Mouse (Mus musculus) MEL (cell line): Measurements from ENCODE around the gene Mtrf1.

ENCODE experiments used
- CHD1 ChIP-seq: IDR thresholded peaks from 2 replicates; pipeline ENCODE4 v1.6.1; 2012; ENCODE audit warnings: low read depth, mild to moderate bottlenecking, inconsistent platforms, low read length, improper control_type of control experiment
- CTCF ChIP-seq, 3 experiments: IDR thresholded peaks in 2 of 3; conservative IDR thresholded peaks in 1 of 3; 2 replicates each; pipeline ENCODE4 v1.5.1; 2011 to 2012; ENCODE audit warnings: low read length in 3 of 3, low read depth in 2 of 3, mild to moderate bottlenecking in 2 of 3, improper control_type of control experiment in 1 of 3, inconsistent platforms in 1 of 3, mixed read lengths in 1 of 3, moderate library complexity in 1 of 3; ENCODE audit not compliant: control insufficient read depth in 1 of 3, insufficient read depth in 1 of 3, poor library complexity in 1 of 3, severe bottlenecking in 1 of 3
- KAT2A ChIP-seq: conservative IDR thresholded peaks from 2 replicates; pipeline ENCODE4 v1.6.1; 2012; ENCODE audit warnings: low read depth, low read length, improper control_type of control experiment, inconsistent platforms
- MAX ChIP-seq: IDR thresholded peaks from 2 replicates; pipeline ENCODE4 v1.6.1; 2011; ENCODE audit warnings: low read length, improper control_type of control experiment
- ZC3H11A ChIP-seq: IDR thresholded peaks from 2 replicates; pipeline ENCODE4 v1.6.1; 2012; ENCODE audit warnings: low read depth, mild to moderate bottlenecking, inconsistent platforms, low read length, improper control_type of control experiment
- ZMIZ1 ChIP-seq: IDR thresholded peaks from 2 replicates; pipeline ENCODE4 v1.6.1; 2012; ENCODE audit warnings: low read depth, mild to moderate bottlenecking, inconsistent platforms, low read length, improper control_type of control experiment, moderate library complexity

- TF ChIP-seq ZC3H11A (no peak), CHD1 (no peak), ZMIZ1 (no peak), CTCF (IDR thresholded peaks at IDR 0.05 in 2 of 3, conservative IDR thresholded peaks at IDR 0.05 in 1 of 3; ENCODE audit: control insufficient read depth in 1 of 3, insufficient read depth in 1 of 3, low read depth in 2 of 3, low read length in 3 of 3, poor library complexity in 1 of 3, severe bottlenecking in 1 of 3) (no peak), MAX (no peak), KAT2A (no peak)
These were observed 9.3 kb upstream of the Mtrf1 start for GRCm38 (mm10) chr14:79388304-79388703.
